Mouse (Mus musculus) lung, adult 2 months (tissue): Measurements from ENCODE around the gene Tet3.

ENCODE experiments used
- CTCF ChIP-seq: fragments of 200-500 bp; IDR thresholded peaks from 2 replicates; pipeline ENCODE4 v1.5.1; 2011; ENCODE audit warnings: mild to moderate bottlenecking, low read length, control low read depth; ENCODE audit not compliant: insufficient read depth
- POLR2A ChIP-seq: fragments of 200-500 bp; IDR thresholded peaks from 2 replicates; pipeline ENCODE4 v1.6.1; 2011; ENCODE audit warnings: low read depth, mild to moderate bottlenecking, control low read depth, low read length, borderline replicate concordance; ENCODE audit errors: extremely low read depth

GRCm38 (mm10) chr6:83424053-83424404 is 34.9 kb downstream of the Tet3 start:
- TF ChIP-seq CTCF (no peak), POLR2A (no peak)
